Comparison of ENCODE assay signal across 14 mouse cellular contexts in the genomic region with DNA sequence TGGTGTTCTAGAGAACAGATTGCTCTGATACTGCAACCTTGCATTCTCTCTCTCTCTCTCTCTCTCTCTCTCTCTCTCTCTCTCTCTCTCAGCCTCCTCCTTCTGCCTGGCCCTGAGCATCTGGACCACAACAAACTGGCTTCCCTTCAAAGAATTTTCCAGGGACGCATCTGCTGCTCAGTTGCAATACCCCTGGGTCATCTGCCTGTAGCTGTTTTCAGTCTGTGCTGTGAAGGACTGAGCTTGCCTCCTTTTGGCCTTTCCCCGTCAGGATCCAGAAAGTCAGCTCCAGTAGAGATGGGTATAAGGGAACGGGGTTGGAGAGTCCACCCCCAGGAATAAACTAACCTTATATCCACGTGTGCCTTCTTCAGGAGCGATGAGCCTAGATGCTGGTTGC.
DNase-seq lines count a peak whose midpoint lies in the region; ATAC-seq lines count a peak whose summit lies in the region.
"Had no signal": no experiment of that assay in that cellular context is flagged by ENCODE, and none has a peak within 500 bp of the region (broad histone marks: within the 10 kb centered on the region; RNA-seq: fewer than 3 reads in every experiment).

No protein-coding gene starts in this region.

- peak; percentile 35 to 36 for DNase-seq in cerebellum, postnatal 10 days
- no peak for DNase-seq in cerebellum, postnatal 25 days
- DNase-seq in hindbrain, embryonic 14.5 days (ENCODE audit: low spot score): peak; percentile 34
- peak; percentile 22 for DNase-seq in retina, postnatal 1 day
- DNase-seq in retina, embryonic 14.5 days (ENCODE audit: low spot score): no peak
- DNase-seq: cerebellum, adult 18-20 months; kidney, adult 2 months; spleen, adult 18-20 months; thymus, postnatal 4 days had no signal

- no peak overlapping the region for H3K4me3 ChIP-seq in hindbrain, embryonic 14.5 days (replicated peaks; ENCODE audit: low read length)
- no peak overlapping the region for H3K4me3 ChIP-seq in hindbrain, embryonic 12.5 days
- H3K4me3 ChIP-seq in intestine, embryonic 16.5 days (ENCODE audit: low read length): no peak overlapping the region
- H3K4me3 ChIP-seq: left cerebral cortex, adult 2 months; lung, embryonic 15.5 days had no signal

- peaks cover 11% of the 10 kb centered on the region; the same call in 1 of the 2 replicates for H3K4me1 ChIP-seq in hindbrain, embryonic 14.5 days (replicated peaks; ENCODE audit: control insufficient read depth, insufficient read depth, low read length)
- peaks cover 8% of the 10 kb centered on the region for H3K4me1 ChIP-seq in hindbrain, embryonic 12.5 days
- peaks cover 15% of the 10 kb centered on the region; the same call in 1 of the 2 replicates for H3K4me1 ChIP-seq in intestine, embryonic 16.5 days (ENCODE audit: control insufficient read depth, insufficient read depth, low read length)

- ATAC-seq in hindbrain, embryonic 14.5 days (ENCODE audit: low FRiP score): 0 out of 2 replicates have a peak, but pooled peaks have one; percentile 13
- no peak for ATAC-seq in hindbrain, embryonic 12.5 days (ENCODE audit: low FRiP score)
- ATAC-seq in intestine, embryonic 16.5 days: no peak
- no peak for ATAC-seq in erythroid progenitor cell, adult 5-6 weeks (replicated peaks; ENCODE audit: low FRiP score, poor library complexity, severe bottlenecking)

- H3K27me3 ChIP-seq in hindbrain, embryonic 14.5 days (ENCODE audit: control insufficient read depth, insufficient read depth, low read length): no peaks in the 10 kb centered on the region
- H3K27me3 ChIP-seq in hindbrain, embryonic 12.5 days: no peaks in the 10 kb centered on the region
- no peaks in the 10 kb centered on the region for H3K27me3 ChIP-seq in intestine, embryonic 16.5 days (replicated peaks; ENCODE audit: control insufficient read depth, insufficient read depth, low read length)
- H3K27me3 ChIP-seq: lung, embryonic 15.5 days had no signal

- no peak overlapping the region for H3K4me2 ChIP-seq in hindbrain, embryonic 14.5 days (replicated peaks)
- H3K4me2 ChIP-seq in hindbrain, embryonic 12.5 days (replicated peaks): no peak overlapping the region
- no peak overlapping the region for H3K4me2 ChIP-seq in intestine, embryonic 16.5 days (ENCODE audit: low read depth, low read length)
- H3K4me2 ChIP-seq: lung, embryonic 15.5 days had no signal

- no peaks in the 10 kb centered on the region for H3K36me3 ChIP-seq in hindbrain, embryonic 14.5 days (replicated peaks; ENCODE audit: control insufficient read depth, insufficient read depth)
- no peaks in the 10 kb centered on the region for H3K36me3 ChIP-seq in hindbrain, embryonic 12.5 days
- no peaks in the 10 kb centered on the region for H3K36me3 ChIP-seq in intestine, embryonic 16.5 days (ENCODE audit: control insufficient read depth, insufficient read depth, low read length)
- H3K36me3 ChIP-seq: lung, embryonic 15.5 days had no signal

- no peaks in the 10 kb centered on the region for H3K9me3 ChIP-seq in hindbrain, embryonic 14.5 days (ENCODE audit: control insufficient read depth, low read length)
- no peaks in the 10 kb centered on the region for H3K9me3 ChIP-seq in hindbrain, embryonic 12.5 days (replicated peaks)
- H3K9me3 ChIP-seq in intestine, embryonic 16.5 days (ENCODE audit: control insufficient read depth, low read length): no peaks in the 10 kb centered on the region
- H3K9me3 ChIP-seq: lung, embryonic 15.5 days had no signal

- no peak overlapping the region for H3K9ac ChIP-seq in hindbrain, embryonic 14.5 days
- H3K9ac ChIP-seq in hindbrain, embryonic 12.5 days: no peak overlapping the region
- H3K9ac ChIP-seq in intestine, embryonic 16.5 days (ENCODE audit: low read depth, low read length): no peak overlapping the region
- H3K9ac ChIP-seq: lung, embryonic 15.5 days had no signal

- H3K27ac ChIP-seq in hindbrain, embryonic 14.5 days: no peak overlapping the region; the same call in 1 of the 2 replicates
- H3K27ac ChIP-seq in hindbrain, embryonic 12.5 days: no peak overlapping the region
- H3K27ac ChIP-seq in intestine, embryonic 16.5 days (ENCODE audit: low read length): no peak overlapping the region
- H3K27ac ChIP-seq: left cerebral cortex, adult 2 months; lung, embryonic 15.5 days had no signal

- WGBS in hindbrain, embryonic 14.5 days: 71% methylated on average over 5 of the region's 5 CpGs
- 86% methylated on average over 5 of the region's 5 CpGs for WGBS in hindbrain, embryonic 12.5 days
- 76% methylated on average over 5 of the region's 5 CpGs for WGBS in intestine, embryonic 16.5 days

Comparison
In these comparisons a context has a peak if more than half of its experiments do, and no peak if none do; other contexts are left out.
1. DNase-seq: peak in cerebellum, postnatal 10 days (2 of 2), hindbrain, embryonic 14.5 days (single experiment) and retina, postnatal 1 day (single experiment); none in cerebellum, postnatal 25 days (0 of 2) and retina, embryonic 14.5 days (single experiment).